Mouse (Mus musculus): Measurements from ENCODE around the gene Tmod3. TPM values are rescaled to one million over a fixed set of nuclear protein-coding genes. Genes with fewer than 3 reads are reported as not detected.
"Not testable (repeated sequence)": the region's sequence is repeated elsewhere in the genome, so short reads cannot be mapped to it uniquely, and the experiment has no call there.

Tmod3 gene
- total RNA-seq, 2 experiments from 2014 or later: 65.4 to 68.9 TPM

GRCm38 (mm10) chr9:75558812-75559511 lies 495 bp downstream of the Tmod3 start:
- intact Hi-C loops (cut with DNase I): loop anchor here (2.0 kb wide), 1 partner anchor 36 kb away; no protein-coding TSS in a partner anchor
- DNase-seq: peak in 1 of 2 experiments; percentile 70

GRCm38 (mm10) chr9:75558360-75558759 lies 1.1 kb downstream of the Tmod3 start:
- intact Hi-C loops (cut with DNase I): loop anchor here (2.0 kb wide), 1 partner anchor 36 kb away; no protein-coding TSS in a partner anchor
- no peak for DNase-seq

- no peak for DNase-seq
- intact Hi-C loops (cut with DNase I): no loop called here
Measured at GRCm38 (mm10) chr9:75553719-75554118, 5.7 kb downstream of the Tmod3 start.

GRCm38 (mm10) chr9:75551342-75551741 lies 8.1 kb downstream of the Tmod3 start:
- DNase-seq: no peak
- intact Hi-C loops (cut with DNase I): no loop called here

GRCm38 (mm10) chr9:75549010-75549409 lies 10.4 kb downstream of the Tmod3 start:
- no peak for DNase-seq
- intact Hi-C loops (cut with DNase I): no loop called here

- intact Hi-C loops (cut with DNase I): loop anchor here (2.0 kb wide), 1 partner anchor 18 kb away; no protein-coding TSS in a partner anchor
- peak; percentile 92 to 97 for DNase-seq
Measured at GRCm38 (mm10) chr9:75546885-75547553, 12.4 kb downstream of the Tmod3 start.

- intact Hi-C loops (cut with DNase I): no loop called here
- DNase-seq: no peak
Measured at GRCm38 (mm10) chr9:75545514-75545913, 13.9 kb downstream of the Tmod3 start.

- no peak for DNase-seq
- intact Hi-C loops (cut with DNase I): no loop called here
Measured at GRCm38 (mm10) chr9:75541497-75541896, 18.0 kb downstream of the Tmod3 start.

- no peak for DNase-seq
- intact Hi-C loops (cut with DNase I): no loop called here
Measured at GRCm38 (mm10) chr9:75536422-75536821, 23.0 kb downstream of the Tmod3 start.

- no peak for DNase-seq
- intact Hi-C loops (cut with DNase I): no loop called here
Measured at GRCm38 (mm10) chr9:75534431-75534962, 25.0 kb downstream of the Tmod3 start.

GRCm38 (mm10) chr9:75532989-75533388 lies 26.5 kb downstream of the Tmod3 start:
- DNase-seq; intact Hi-C loops (cut with DNase I): not testable (repeated sequence)

GRCm38 (mm10) chr9:75532461-75532860 lies 27.0 kb downstream of the Tmod3 start:
- no peak for DNase-seq
- intact Hi-C loops (cut with DNase I): no loop called here

- DNase-seq: no peak
Measured at GRCm38 (mm10) chr9:75529358-75529757, 30.1 kb downstream of the Tmod3 start.

GRCm38 (mm10) chr9:75528096-75528495 lies 31.4 kb downstream of the Tmod3 start:
- intact Hi-C loops (cut with DNase I): loop anchor here (2.0 kb wide), 1 partner anchor 19 kb away; no protein-coding TSS in a partner anchor
- no peak for DNase-seq

More at GRCm38 (mm10) chr9:75529358-75529757, 30.1 kb downstream of the Tmod3 start:
- intact Hi-C loops (cut with DNase I): loop anchor here (2.0 kb wide), 1 partner anchor 17 kb away; no protein-coding TSS in a partner anchor

GRCm38 (mm10) chr9:75527368-75528059 lies 31.9 kb downstream of the Tmod3 start:
- peak; percentile 59 to 68 for DNase-seq
- intact Hi-C loops (cut with DNase I): loop anchor here (2.0 kb wide), 1 partner anchor 19 kb away; no protein-coding TSS in a partner anchor

- intact Hi-C loops (cut with DNase I): loop anchor here (2.0 kb wide), 1 partner anchor 35 kb away; the partner anchor contains the start of gene Tmod3
Measured at GRCm38 (mm10) chr9:75523646-75524045, 35.8 kb downstream of the Tmod3 start.

GRCm38 (mm10) chr9:75522217-75522616 lies 37.2 kb downstream of the Tmod3 start:
- DNase-seq: no peak
- intact Hi-C loops (cut with DNase I): loop anchor here (2.0 kb wide), 1 partner anchor 37 kb away; the partner anchor contains the start of gene Tmod3

More at GRCm38 (mm10) chr9:75523646-75524045, 35.8 kb downstream of the Tmod3 start:
- peak in 1 of 2 experiments; percentile 36 for DNase-seq

- intact Hi-C loops (cut with DNase I): loop anchor here (1.0 to 2.0 kb wide), 2 partner anchors 37 to 61 kb away; partner anchors contain the start of gene Tmod3
- DNase-seq: peak; percentile 46 to 56
Measured at GRCm38 (mm10) chr9:75521788-75522187, 37.7 kb downstream of the Tmod3 start.

GRCm38 (mm10) chr9:75520940-75521339 lies 38.5 kb downstream of the Tmod3 start:
- no peak for DNase-seq
- intact Hi-C loops (cut with DNase I): loop anchor here (1.0 kb wide), 1 partner anchor 61 kb away; no protein-coding TSS in a partner anchor

GRCm38 (mm10) chr9:75517751-75518150 lies 41.7 kb downstream of the Tmod3 start:
- intact Hi-C loops (cut with DNase I): loop anchor here (5.0 kb wide), 1 partner anchor 155 kb away; no protein-coding TSS in a partner anchor
- DNase-seq: no peak

Measured in heart, postnatal 36 days (tissue).